Mouse (Mus musculus): ENCODE measurements around the gene Olfr1181.
"Not testable (repeated sequence)": the region's sequence is repeated elsewhere in the genome, so short reads cannot be mapped to it uniquely, and the experiment has no call there.

The Olfr1181 gene
- long read RNA-seq, experiment 1 = 0 reads
- long read RNA-seq, experiment 2 = 0 reads

DNA sequence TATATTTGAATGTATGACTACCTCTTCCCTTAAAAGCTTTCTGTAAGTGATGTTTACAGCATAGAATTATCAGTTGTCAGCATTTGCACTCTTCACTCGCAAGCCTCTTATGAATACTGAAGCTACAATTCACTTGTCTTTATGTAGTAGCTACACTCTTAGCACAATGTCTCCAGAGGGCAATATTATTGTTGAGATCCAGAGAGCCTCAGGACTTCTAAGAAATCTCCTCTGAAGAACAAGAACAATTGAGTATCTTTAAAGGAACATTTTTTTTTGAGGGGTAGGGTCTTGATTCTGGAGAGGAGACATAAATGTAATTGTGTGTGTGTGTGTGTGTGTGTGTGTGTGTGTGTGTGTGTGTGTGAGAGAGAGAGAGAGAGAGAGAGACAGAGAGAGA is at the start of gene Olfr1181:
Olfr1181 (minus strand) TSS at position 101 of the 400 bp plus-strand sequence.
- intact Hi-C loops (cut with DNase I) = no loop called here

- intact Hi-C loops (cut with DNase I) = not testable (repeated sequence)
These were observed 28.6 kb upstream of the Olfr1181 start, which contains the start of gene Olfr1183 for GRCm38 (mm10) chr2:88454567-88454966. TSS of gene Olfr1183 (plus strand) at chr2:88454867.

- intact Hi-C loops (cut with DNase I) = no loop called here
These were observed 23.1 kb upstream of the Olfr1181 start, which contains the start of gene Gm13757 for GRCm38 (mm10) chr2:88449031-88449430. TSS of gene Gm13757 (minus strand) at chr2:88449131.

DNA sequence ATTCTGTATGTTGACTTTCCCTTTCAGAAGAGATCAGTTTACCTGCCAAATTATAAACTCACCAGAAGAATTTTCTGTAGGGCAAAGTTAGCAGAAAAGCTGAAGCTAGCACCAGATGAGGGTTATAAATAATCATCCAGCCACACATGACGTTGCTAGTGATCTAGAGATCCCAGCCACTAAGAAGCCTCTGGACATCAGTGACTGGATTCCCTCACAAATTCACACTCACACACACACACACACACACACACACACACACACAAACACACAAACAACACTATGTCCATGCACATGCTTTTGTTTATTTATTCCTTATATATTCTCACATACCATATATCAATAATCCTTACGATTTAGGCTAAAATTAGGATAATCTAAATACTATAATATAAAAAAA is 6.9 kb downstream of the Olfr1181 start, which contains the start of gene Olfr1180:
Olfr1180 (minus strand) TSS at position 101 of the 400 bp plus-strand sequence.
- intact Hi-C loops (cut with DNase I) = no loop called here

DNA sequence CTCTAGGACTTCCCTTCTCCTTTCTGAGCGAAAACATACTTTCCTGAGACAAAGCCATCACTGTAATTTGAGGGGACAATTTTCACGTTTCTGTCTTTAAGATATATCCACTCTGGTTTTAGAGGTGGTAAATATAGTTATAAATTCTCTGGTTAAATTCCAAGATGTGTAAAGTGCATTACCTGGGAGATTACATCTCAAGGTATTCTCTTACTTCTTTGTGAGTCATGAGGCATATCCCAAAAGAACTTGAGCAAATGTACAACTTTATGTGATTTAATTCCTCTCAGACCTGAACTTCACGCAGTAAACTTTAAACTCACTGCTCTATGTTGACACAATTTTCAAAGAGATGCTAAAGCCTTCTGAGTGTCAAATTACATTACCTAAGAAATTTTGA is 19.6 kb downstream of the Olfr1181 start, which contains the start of gene Olfr1179:
Olfr1179 (minus strand) TSS at position 101 of the 400 bp plus-strand sequence.
- intact Hi-C loops (cut with DNase I) = no loop called here

GRCm38 (mm10) chr2:88386762-88387161 is 39.2 kb downstream of the Olfr1181 start, which contains the start of gene Olfr1178:
TSS of gene Olfr1178 (plus strand) at chr2:88387062.
- intact Hi-C loops (cut with DNase I) = no loop called here

Data from adrenal gland (tissue).